Mouse (Mus musculus) hindbrain, postnatal 0 days (tissue): Measurements from ENCODE around the gene Hvcn1. TPM values are rescaled to one million over a fixed set of nuclear protein-coding genes. Genes with fewer than 3 reads are reported as not detected.
A peak's percentile ranks its signal among the peaks of the same experiment; 100 is the strongest.

Experiments
- ATAC-seq: fragments of 200-750 bp; cut with Nextera tagmentation; 2 replicates; pipeline ENCODE4 v1.8.0; 2017; ENCODE audit warnings: mild to moderate bottlenecking, moderate TSS enrichment, moderate library complexity
- DNase-seq: peaks from one replicate; pipeline ENCODE4 v3.0.0-alpha.2; 2015; ENCODE audit warnings: low spot score
- H3K27ac ChIP-seq: fragments of 300-500 bp; sonication (generic); 2 replicates; pipeline ENCODE4 v1.5.1; 2014; ENCODE audit warnings: mild to moderate bottlenecking
- H3K27me3 ChIP-seq: fragments of 300-500 bp; sonication (generic); 2 replicates; pipeline ENCODE4 v1.6.1; 2014; ENCODE audit warnings: low read length, mixed read lengths; ENCODE audit not compliant: insufficient read depth
- H3K36me3 ChIP-seq: fragments of 300-500 bp; sonication (generic); 2 replicates; pipeline ENCODE4 v1.6.1; 2014; ENCODE audit warnings: low read length, mixed read lengths; ENCODE audit not compliant: insufficient read depth
- H3K4me1 ChIP-seq: fragments of 300-500 bp; sonication (generic); 2 replicates; pipeline ENCODE4 v1.6.1; 2014; ENCODE audit warnings: antibody characterized with exemption, low read length, mixed read lengths; ENCODE audit not compliant: insufficient read depth
- H3K4me2 ChIP-seq: fragments of 300-500 bp; sonication (generic); 2 replicates; pipeline ENCODE4 v1.6.1; 2014; ENCODE audit warnings: low read depth, mild to moderate bottlenecking, low read length, moderate library complexity, mixed read lengths
- H3K4me3 ChIP-seq: fragments of 300-500 bp; sonication (generic); 2 replicates; pipeline ENCODE4 v1.5.1; 2014; ENCODE audit warnings: low read length
- H3K9ac ChIP-seq: fragments of 300-500 bp; sonication (generic); replicated peaks from 2 replicates; pipeline ENCODE4 v1.6.1; 2014; ENCODE audit warnings: mild to moderate bottlenecking, low read length, moderate library complexity, mixed read lengths
- H3K9me3 ChIP-seq: fragments of 300-500 bp; sonication (generic); 2 replicates; pipeline ENCODE4 v1.6.1; 2016; ENCODE audit warnings: low read length, mixed read lengths
- CTCF ChIP-seq: IDR thresholded peaks from 2 replicates; pipeline ENCODE4 v1.5.1; 2016; ENCODE audit warnings: antibody characterized with exemption, control low read depth, low read depth
- WGBS: fragments of 180-500 bp; shearing (Covaris S2); extraction: QIAGEN DNeasy Blood & Tissue Kit; methylation state at CpG from one replicate; pipeline ENCODE4 v1.1.7; 2014; 5-methylcytosine and 5-hydroxymethylcytosine counted together
- polyA plus RNA-seq: library from polyadenylated mRNA; unstranded; fragments of >200 nt; fragmentation: Nextera tagmentation; extraction: Ambion mirVana; gene quantifications from 2 replicates; pipeline ENCODE4 v1.2.1, GENCODE M21; 2015
- total RNA-seq: library from RNA; depleted of rRNA; stranded (reverse); fragments of >200 nt; gene quantifications from 2 replicates; pipeline ENCODE4 v1.2.3, GENCODE M21; 2014

Hvcn1 gene
- total and polyA plus RNA-seq, 2 experiments from 2014 or later = 0.94 to 1.7 TPM

DNA sequence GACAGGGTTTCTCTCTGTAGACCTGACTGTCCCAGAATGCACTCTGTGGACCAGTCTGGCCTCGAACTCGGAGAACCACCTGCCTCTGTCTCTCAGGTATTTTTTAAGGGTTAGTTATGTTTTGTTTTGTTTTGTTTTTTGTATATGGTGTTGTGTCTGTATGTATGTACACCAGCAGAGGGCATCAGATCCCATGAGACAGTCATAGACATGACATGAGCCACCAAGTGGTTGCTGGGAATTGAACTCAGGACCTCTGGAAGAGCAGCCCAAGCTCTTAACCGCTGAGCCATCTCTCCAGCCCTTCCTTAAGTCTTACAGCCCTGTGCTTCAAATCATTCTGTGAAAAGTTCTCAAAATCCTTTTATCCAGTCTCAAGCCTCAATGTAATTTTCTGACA is 58.6 kb downstream of the Hvcn1 start:
- Histone ChIP-seq H3K4me2 (no peak overlapping the region), H3K9me3 (no peaks in the 10 kb centered on the region), H3K27ac (no peak overlapping the region), H3K4me3 (no peak overlapping the region), H3K9ac (no peak overlapping the region), H3K4me1 (no peaks in the 10 kb centered on the region; the same call in 1 of the 2 replicates), H3K27me3 (no peaks in the 10 kb centered on the region), H3K36me3 (no peaks in the 10 kb centered on the region)
- peak; percentile 23 for DNase-seq
- ATAC-seq = no peak
- TF ChIP-seq CTCF = peak; percentile 38
- WGBS = 71% methylated on average over 3 of the region's 3 CpGs

DNA sequence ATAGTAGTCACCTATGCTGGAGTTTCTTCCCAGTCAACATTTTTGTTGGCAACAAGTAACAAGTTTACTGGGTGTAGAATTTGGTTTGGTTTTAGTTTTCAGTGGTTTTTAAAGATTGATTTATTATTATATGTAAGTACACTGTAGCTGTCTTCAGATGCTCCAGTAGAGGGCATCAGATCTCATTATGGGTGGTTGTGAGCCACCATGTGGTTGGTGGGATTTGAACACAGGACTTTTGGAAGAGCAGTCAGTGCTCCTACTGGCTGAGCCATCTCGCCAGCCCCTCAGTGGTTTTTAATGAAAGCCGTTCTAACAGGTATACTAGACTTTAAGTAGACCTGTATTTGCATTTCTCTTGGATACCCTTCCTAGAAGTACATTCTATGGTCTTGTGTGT is 59.3 kb downstream of the Hvcn1 start:
- Histone ChIP-seq H3K27me3 (no peaks in the 10 kb centered on the region), H3K9me3 (no peaks in the 10 kb centered on the region), H3K4me1 (no peaks in the 10 kb centered on the region; the same call in 1 of the 2 replicates), H3K9ac (no peak overlapping the region), H3K4me3 (no peak overlapping the region), H3K36me3 (no peaks in the 10 kb centered on the region), H3K4me2 (no peak overlapping the region), H3K27ac (no peak overlapping the region)
- DNase-seq (no peak), ATAC-seq (no peak)
- 85% methylated on average over 2 of the region's 2 CpGs for WGBS
- TF ChIP-seq CTCF = peak; percentile 29; the same call in 1 of the 2 replicates

DNA sequence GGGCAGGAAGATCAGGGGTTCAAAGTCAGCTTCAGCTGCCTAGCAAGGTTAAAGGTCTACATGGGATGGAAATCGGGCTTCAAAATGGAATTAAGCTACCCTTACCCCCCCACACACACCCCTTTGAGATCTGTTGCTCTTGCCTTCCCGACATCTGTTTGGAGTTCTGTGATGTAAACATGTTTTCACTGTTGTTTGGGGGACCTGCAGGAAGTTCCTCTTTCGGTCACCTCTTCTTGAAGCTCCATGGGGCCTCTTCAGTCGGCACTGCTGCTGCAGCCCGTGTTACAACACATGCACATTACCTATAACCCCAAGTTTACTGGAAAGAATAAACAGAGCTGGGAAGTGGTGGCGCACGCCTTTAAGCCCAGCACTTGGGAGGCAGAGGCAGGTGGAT is 60.5 kb downstream of the Hvcn1 start:
- H3K4me2 ChIP-seq = no peak overlapping the region
- H3K4me1 ChIP-seq = no peaks in the 10 kb centered on the region
- no peaks in the 10 kb centered on the region for H3K36me3 ChIP-seq
- no peak overlapping the region for H3K9ac ChIP-seq
- no peaks in the 10 kb centered on the region for H3K27me3 ChIP-seq
- no peak for DNase-seq
- ATAC-seq = no peak
- no peaks in the 10 kb centered on the region for H3K9me3 ChIP-seq
- WGBS = 74% methylated on average over 7 of the region's 7 CpGs
- no peak overlapping the region for H3K27ac ChIP-seq
- no peak for TF ChIP-seq CTCF
- H3K4me3 ChIP-seq = no peak overlapping the region

DNA sequence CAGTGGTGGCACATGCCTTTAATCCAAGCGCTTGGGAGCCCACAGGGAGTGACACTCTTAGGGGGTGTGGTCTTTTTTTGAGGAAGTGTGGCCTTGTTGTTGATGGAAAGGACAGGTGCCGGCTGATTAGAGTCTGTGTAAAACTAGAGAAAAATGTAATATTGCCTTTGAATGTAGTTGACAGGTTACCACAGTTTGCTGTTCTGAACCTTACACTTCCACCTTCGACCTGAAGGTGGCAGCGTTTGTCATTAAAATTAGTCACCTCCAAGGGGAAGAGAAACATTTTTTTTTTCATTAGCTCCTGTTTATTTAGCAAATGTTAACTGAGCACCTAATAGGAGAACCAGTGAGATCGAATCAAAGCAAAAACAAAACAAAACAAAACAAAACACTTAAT is 61.3 kb downstream of the Hvcn1 start:
- DNase-seq = peak; percentile 81
- peak; percentile 83 for TF ChIP-seq CTCF
- H3K27me3 ChIP-seq = no peaks in the 10 kb centered on the region
- H3K36me3 ChIP-seq = no peaks in the 10 kb centered on the region
- H3K9me3 ChIP-seq = no peaks in the 10 kb centered on the region
- ATAC-seq = no peak
- no peak overlapping the region for H3K4me2 ChIP-seq
- H3K4me3 ChIP-seq = no peak overlapping the region
- no peaks in the 10 kb centered on the region for H3K4me1 ChIP-seq
- no peak overlapping the region for H3K27ac ChIP-seq
- WGBS = 30% methylated on average over 5 of the region's 5 CpGs
- no peak overlapping the region for H3K9ac ChIP-seq

DNA sequence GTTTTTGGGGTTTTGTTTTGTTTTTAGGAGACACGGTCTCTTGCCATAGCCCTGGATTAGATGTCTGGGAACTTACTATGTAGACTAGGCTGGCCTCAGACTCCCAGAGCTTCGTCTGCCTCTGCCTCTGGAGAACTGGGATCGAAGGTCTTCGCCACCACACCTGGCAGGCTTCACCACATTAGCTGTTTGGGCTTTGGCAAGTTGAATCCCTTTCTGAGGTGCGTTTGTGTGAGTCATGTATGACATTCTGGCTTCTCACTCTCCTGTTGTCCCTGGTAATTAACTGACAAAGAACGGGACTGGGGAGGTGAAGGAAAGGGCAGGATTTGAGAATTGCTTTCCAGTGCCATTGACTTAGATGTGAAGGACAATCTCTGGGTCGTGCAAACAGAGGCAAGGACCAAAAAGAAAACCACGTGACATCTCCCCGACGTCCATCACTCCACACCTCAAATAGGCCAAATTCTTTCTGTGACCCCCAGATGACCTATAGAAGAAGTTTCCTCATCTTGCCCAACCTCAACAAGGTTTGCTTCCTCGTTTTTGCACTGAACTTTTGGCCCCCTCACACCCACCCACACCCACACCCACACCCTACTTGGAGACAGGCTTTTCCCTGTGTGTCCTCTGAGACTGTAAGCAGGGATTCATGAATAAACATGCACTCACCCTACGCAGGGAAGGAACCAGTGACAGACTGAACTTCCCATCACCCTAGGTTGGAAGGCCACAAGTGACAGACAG is 62.4 kb downstream of the Hvcn1 start:
- no peaks in the 10 kb centered on the region for H3K27me3 ChIP-seq
- no peaks in the 10 kb centered on the region for H3K9me3 ChIP-seq
- TF ChIP-seq CTCF = no peak
- H3K4me3 ChIP-seq = no peak overlapping the region
- no peaks in the 10 kb centered on the region for H3K36me3 ChIP-seq
- H3K27ac ChIP-seq = no peak overlapping the region
- WGBS = 72% methylated on average over 12 of the region's 12 CpGs
- DNase-seq (no peak), ATAC-seq (no peak)
- no peaks in the 10 kb centered on the region for H3K4me1 ChIP-seq
- no peak overlapping the region for H3K4me2 ChIP-seq
- no peak overlapping the region for H3K9ac ChIP-seq

DNA sequence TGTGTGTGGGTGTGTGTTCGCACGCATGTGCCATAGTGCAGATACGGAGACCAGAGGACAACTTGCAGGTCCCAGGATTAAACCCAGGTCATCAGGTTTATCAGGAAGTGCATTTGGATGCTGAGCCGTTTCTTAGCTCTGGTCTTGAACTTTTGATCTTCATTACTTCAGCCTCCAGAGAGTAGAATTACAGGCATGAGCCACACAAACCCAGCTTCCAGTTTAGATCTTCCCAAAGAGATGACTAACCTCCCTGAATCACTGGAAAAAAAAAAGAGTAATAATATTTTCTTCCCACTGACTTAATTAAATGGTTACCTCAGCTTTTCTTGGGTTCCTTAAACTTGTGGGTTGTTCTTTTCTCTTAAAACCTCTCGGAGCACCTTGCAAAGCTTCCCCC is 66.2 kb downstream of the Hvcn1 start:
- ATAC-seq (no peak), DNase-seq (no peak)
- Histone ChIP-seq H3K4me3 (no peak overlapping the region), H3K4me1 (no peaks in the 10 kb centered on the region), H3K9ac (no peak overlapping the region), H3K27ac (no peak overlapping the region), H3K27me3 (no peaks in the 10 kb centered on the region), H3K4me2 (no peak overlapping the region), H3K9me3 (no peaks in the 10 kb centered on the region), H3K36me3 (no peaks in the 10 kb centered on the region)
- 88% methylated on average over 5 of the region's 5 CpGs for WGBS
- no peak for TF ChIP-seq CTCF

DNA sequence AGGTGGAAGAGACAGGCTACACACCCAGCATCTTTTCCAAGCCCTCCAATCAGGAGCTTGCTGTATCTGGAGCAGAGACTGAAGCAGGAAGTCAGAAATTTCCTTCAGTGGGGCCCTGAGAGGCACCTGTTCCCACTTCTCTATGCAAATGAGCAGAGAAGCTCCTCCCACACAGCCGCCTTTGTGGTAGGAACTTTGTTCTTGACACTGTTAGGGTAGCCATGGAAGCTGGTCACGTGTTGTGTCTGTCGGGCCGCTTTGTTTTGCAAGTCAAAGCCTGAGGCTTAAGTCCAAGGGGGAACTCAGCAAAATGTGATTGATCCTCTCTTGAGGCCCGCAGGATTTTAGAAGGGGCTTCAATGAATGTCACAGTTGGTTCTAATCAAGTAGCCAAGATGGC is 68.2 kb downstream of the Hvcn1 start:
- DNase-seq = no peak
- 7% methylated on average over 5 of the region's 5 CpGs for WGBS
- no peaks in the 10 kb centered on the region for H3K36me3 ChIP-seq

More for the DNA sequence above, 68.2 kb downstream of the Hvcn1 start:
- ATAC-seq = no peak
- H3K4me1 ChIP-seq = no peaks in the 10 kb centered on the region
- H3K4me3 ChIP-seq = no peak overlapping the region
- no peak for TF ChIP-seq CTCF
- no peaks in the 10 kb centered on the region for H3K9me3 ChIP-seq
- H3K4me2 ChIP-seq = no peak overlapping the region
- H3K9ac ChIP-seq = no peak overlapping the region
- no peaks in the 10 kb centered on the region for H3K27me3 ChIP-seq
- H3K27ac ChIP-seq = no peak overlapping the region
